Mouse (Mus musculus): ENCODE results near the gene Spg11. TPM values are rescaled to one million over a fixed set of nuclear protein-coding genes. Genes with fewer than 3 reads are reported as not detected.

Spg11 gene
- polyA plus RNA-seq, 1 experiment from 2014 or later, result 7.6 TPM

GRCm38 (mm10) chr2:122154479-122154878 lies 36.3 kb upstream of the Spg11 start:
- Histone ChIP-seq H3K27me3 (no peaks in the 10 kb centered on the region), H3K27ac (replicated peaks) (no peak overlapping the region), H3K4me2 (replicated peaks) (no peak overlapping the region), H3K4me1 (peaks cover 12% of the 10 kb centered on the region), H3K9me3 (replicated peaks) (no peaks in the 10 kb centered on the region), H3K9ac (no peak overlapping the region), H3K36me3 (no peaks in the 10 kb centered on the region), H3K4me3 (replicated peaks) (no peak overlapping the region)
- 90% methylated on average over 2 of the region's 2 CpGs for WGBS
- no peak for ATAC-seq (ENCODE audit: insufficient number of reproducible peaks, low FRiP score, low TSS enrichment, low read depth)

DNA sequence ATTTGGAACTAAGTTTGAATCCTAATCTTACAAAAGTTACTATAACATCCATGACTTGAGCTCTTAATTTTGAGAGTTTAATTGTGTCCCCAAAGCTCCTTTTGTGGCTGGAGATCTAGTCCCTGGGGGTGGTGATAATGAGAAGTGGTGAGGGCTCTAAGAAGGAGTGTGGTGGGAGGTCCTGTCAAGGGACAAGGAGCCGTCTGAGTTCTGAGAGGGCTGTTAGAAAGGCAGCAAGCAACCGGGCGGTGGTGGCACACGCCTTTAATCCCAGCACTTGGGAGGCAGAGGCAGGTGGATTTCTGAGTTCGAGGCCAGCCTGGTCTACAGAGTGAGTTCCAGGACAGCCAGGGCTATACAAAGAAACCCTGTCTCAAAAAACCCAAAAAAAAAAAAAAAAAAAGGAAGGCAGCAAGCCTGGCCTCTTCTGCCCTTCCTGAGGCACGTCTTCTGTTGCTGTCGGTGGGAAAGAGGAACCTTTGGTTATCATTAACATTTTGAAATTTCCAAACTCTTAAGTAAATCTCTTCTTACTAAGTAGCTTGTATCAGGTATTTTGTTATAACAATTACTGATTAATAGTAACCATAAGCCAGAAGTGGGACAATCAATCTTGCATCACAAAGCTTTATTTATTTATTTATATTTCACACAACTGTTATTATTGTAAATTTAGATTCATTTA lies 35.6 kb upstream of the Spg11 start:
- Histone ChIP-seq H3K36me3 (no peaks in the 10 kb centered on the region), H3K27ac (replicated peaks) (no peak overlapping the region), H3K9ac (no peak overlapping the region), H3K4me1 (peaks cover 10% of the 10 kb centered on the region), H3K4me2 (replicated peaks) (no peak overlapping the region), H3K27me3 (no peaks in the 10 kb centered on the region), H3K9me3 (replicated peaks) (no peaks in the 10 kb centered on the region), H3K4me3 (replicated peaks) (no peak overlapping the region)
- no peak for ATAC-seq (ENCODE audit: insufficient number of reproducible peaks, low FRiP score, low TSS enrichment, low read depth)
- 78% methylated on average over 7 of the region's 7 CpGs for WGBS

DNA sequence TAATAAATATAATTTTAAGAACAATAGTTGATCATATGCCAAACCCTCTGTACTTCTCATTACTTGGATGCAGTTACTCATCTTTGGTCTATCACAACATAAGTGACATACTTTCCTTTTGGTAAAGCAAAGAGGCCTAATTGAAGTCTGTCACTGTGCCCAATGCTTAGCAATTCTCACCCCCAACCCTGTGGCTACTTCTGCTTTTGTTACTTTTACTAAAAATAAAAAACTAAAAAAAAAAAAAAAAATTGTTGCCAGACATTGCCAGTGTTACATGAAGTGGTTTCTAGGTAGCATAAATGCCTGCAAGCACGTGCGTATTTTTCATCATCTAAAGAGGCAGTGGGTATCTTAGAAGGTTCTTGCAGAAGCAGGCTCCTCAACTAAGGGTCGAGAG lies 34.7 kb upstream of the Spg11 start:
- Histone ChIP-seq H3K4me2 (replicated peaks) (no peak overlapping the region), H3K9ac (no peak overlapping the region), H3K9me3 (replicated peaks) (no peaks in the 10 kb centered on the region), H3K27me3 (no peaks in the 10 kb centered on the region), H3K4me1 (peaks cover 6% of the 10 kb centered on the region; the same call in 1 of the 2 replicates), H3K4me3 (replicated peaks) (no peak overlapping the region), H3K36me3 (no peaks in the 10 kb centered on the region), H3K27ac (replicated peaks) (no peak overlapping the region)
- WGBS, result 79% methylated on average over 3 of the region's 3 CpGs
- ATAC-seq (ENCODE audit: insufficient number of reproducible peaks, low FRiP score, low TSS enrichment, low read depth), result no peak

- no peaks in the 10 kb centered on the region for H3K27me3 ChIP-seq
- H3K9ac ChIP-seq, result no peak overlapping the region
- no peak for ATAC-seq (ENCODE audit: insufficient number of reproducible peaks, low FRiP score, low TSS enrichment, low read depth)
- peaks cover 9% of the 10 kb centered on the region for H3K4me1 ChIP-seq
- H3K4me3 ChIP-seq (replicated peaks), result no peak overlapping the region
- H3K4me2 ChIP-seq (replicated peaks), result no peak overlapping the region
- 92% methylated on average over 1 of the region's 1 CpGs for WGBS
- no peaks in the 10 kb centered on the region for H3K36me3 ChIP-seq
- no peak overlapping the region for H3K27ac ChIP-seq (replicated peaks)
- H3K9me3 ChIP-seq (replicated peaks), result no peaks in the 10 kb centered on the region
Measured at GRCm38 (mm10) chr2:122151221-122151620, 33.0 kb upstream of the Spg11 start.

- H3K9ac ChIP-seq, result no peak overlapping the region
- H3K9me3 ChIP-seq (replicated peaks), result no peaks in the 10 kb centered on the region
- H3K27me3 ChIP-seq, result no peaks in the 10 kb centered on the region
- no peak overlapping the region for H3K4me3 ChIP-seq (replicated peaks)
- ATAC-seq (ENCODE audit: insufficient number of reproducible peaks, low FRiP score, low TSS enrichment, low read depth), result no peak
- H3K27ac ChIP-seq (replicated peaks), result no peak overlapping the region
- H3K36me3 ChIP-seq, result no peaks in the 10 kb centered on the region
- H3K4me2 ChIP-seq (replicated peaks), result no peak overlapping the region
- peaks cover 9% of the 10 kb centered on the region for H3K4me1 ChIP-seq
- 82% methylated on average over 3 of the region's 3 CpGs for WGBS
Measured at GRCm38 (mm10) chr2:122149716-122150115, 31.5 kb upstream of the Spg11 start.

GRCm38 (mm10) chr2:122149316-122149715 lies 31.1 kb upstream of the Spg11 start:
- no peak for ATAC-seq (ENCODE audit: insufficient number of reproducible peaks, low FRiP score, low TSS enrichment, low read depth)
- peaks cover 9% of the 10 kb centered on the region for H3K4me1 ChIP-seq
- no peak overlapping the region for H3K4me3 ChIP-seq (replicated peaks)
- 87% methylated on average over 6 of the region's 6 CpGs for WGBS
- H3K36me3 ChIP-seq, result no peaks in the 10 kb centered on the region
- H3K9ac ChIP-seq, result no peak overlapping the region
- 0 out of 2 replicates have a peak overlapping the region, but pooled peaks have one; percentile 62 for H3K4me2 ChIP-seq (replicated peaks)
- no peaks in the 10 kb centered on the region for H3K27me3 ChIP-seq
- H3K9me3 ChIP-seq (replicated peaks), result no peaks in the 10 kb centered on the region
- no peak overlapping the region for H3K27ac ChIP-seq (replicated peaks)

DNA sequence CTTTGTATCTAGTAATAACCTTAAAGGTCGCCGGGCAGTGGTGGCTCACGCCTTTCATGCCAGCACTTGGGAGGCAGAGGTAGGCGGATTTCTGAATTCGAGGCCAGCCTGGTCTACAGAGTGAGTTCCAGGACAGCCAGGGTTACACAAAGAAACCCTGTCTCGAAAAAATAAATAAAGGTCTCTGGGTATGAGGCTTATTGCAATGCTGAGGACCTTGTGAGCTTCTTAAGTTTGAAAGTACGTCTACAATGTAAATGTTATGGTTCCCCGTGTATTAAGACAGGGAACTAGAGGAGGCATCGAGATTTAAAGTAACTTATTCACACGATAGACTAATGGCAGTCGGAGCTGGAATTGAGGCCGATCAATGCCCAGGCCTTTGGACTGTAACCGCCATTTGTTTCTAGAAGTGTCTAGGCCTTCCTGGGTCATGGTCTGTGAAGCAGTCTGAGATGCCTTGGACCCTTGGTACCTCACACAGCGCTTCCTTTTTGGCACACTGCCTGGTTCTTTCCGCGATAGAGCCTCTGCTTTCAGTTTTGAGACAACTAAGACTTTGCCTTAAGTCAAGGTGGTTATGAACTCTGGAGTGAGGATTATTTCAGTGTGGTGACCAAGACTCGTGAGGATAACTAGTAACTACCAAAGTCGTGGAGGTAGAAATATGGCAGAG lies 30.2 kb upstream of the Spg11 start:
- 23% methylated on average over 18 of the region's 18 CpGs for WGBS
- Histone ChIP-seq H3K4me1 (peaks cover 9% of the 10 kb centered on the region), H3K4me3 (replicated peaks) (peak overlapping the region; percentile 70), H3K9me3 (replicated peaks) (no peaks in the 10 kb centered on the region), H3K4me2 (replicated peaks) (peak overlapping the region; percentile 62), H3K27ac (replicated peaks) (peak overlapping the region; percentile 86), H3K9ac (peak overlapping the region; percentile 59), H3K36me3 (no peaks in the 10 kb centered on the region), H3K27me3 (no peaks in the 10 kb centered on the region)
- no peak for ATAC-seq (ENCODE audit: insufficient number of reproducible peaks, low FRiP score, low TSS enrichment, low read depth)

DNA sequence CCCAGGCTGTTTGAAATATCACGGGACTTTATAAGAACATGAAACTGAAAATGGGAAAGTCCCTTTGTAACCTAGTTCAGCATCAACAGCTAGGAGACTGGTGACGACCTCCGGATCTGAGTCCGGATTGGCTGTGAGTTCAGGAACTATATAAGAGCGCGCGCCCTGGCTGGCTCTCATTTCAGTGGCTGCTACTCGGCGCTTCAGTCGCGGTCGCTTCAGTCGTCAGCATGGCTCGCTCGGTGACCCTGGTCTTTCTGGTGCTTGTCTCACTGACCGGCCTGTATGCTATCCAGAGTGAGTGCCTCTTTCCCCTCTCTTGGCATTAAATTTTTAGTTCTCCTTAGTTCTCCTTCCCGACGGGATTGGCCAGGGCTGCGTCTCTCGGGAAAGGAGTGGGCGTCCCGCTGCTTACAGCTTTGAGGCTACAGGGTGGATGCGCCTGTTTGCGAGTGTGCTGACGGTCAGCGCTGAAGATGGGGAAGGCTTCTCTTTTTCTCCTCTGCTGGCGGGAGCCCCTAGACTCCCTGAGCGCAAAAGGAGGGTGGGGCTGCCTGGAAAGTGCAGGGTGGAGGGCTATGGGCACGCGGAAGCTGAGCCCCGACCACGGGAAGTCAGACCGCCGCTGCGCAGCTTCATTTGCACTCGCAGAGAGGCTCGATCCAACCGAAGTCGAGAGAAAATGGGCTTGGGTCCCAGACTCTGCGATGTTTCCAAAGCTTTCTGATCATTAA lies 29.5 kb upstream of the Spg11 start, which contains the start of gene B2m:
Gene B2m, plus strand, starts transcription at position 179 of the 734 bp plus-strand sequence.
- Histone ChIP-seq H3K9me3 (replicated peaks) (no peaks in the 10 kb centered on the region), H3K4me2 (replicated peaks) (peak within 1 kb of the TSS; percentile 62), H3K4me3 (replicated peaks) (peak within 1 kb of the TSS; percentile 70), H3K9ac (peak within 1 kb of the TSS; percentile 59), H3K4me1 (peaks cover 9% of the 10 kb centered on the region), H3K27ac (replicated peaks) (peak within 1 kb of the TSS; percentile 86), H3K36me3 (no peaks in the 10 kb centered on the region), H3K27me3 (no peaks in the 10 kb centered on the region)
- ATAC-seq (ENCODE audit: insufficient number of reproducible peaks, low FRiP score, low TSS enrichment, low read depth), result peak; percentile 97
- under 1% methylated on average over 40 of the region's 40 CpGs for WGBS

DNA sequence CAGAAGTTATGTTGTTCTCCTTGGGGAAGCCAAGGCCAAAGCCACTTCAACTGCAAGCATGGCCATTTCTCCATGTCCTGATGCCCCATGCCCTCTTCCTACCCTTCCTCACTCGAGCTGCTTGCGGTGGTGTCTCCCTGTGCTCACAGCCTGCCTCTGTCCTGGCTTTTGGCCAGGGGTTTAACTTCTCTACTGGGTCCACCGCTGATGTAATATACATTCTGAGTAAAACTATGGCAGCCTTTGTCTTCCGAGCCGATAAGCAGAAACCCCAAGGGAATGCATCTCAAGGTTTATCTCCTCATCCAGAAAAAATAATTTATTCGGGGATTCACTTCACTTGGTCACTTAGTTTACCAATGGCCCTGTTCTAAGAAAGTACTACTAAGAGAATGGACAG lies 28.5 kb upstream of the Spg11 start:
- Histone ChIP-seq H3K4me3 (replicated peaks) (no peak overlapping the region), H3K4me2 (replicated peaks) (no peak overlapping the region)

DNA sequence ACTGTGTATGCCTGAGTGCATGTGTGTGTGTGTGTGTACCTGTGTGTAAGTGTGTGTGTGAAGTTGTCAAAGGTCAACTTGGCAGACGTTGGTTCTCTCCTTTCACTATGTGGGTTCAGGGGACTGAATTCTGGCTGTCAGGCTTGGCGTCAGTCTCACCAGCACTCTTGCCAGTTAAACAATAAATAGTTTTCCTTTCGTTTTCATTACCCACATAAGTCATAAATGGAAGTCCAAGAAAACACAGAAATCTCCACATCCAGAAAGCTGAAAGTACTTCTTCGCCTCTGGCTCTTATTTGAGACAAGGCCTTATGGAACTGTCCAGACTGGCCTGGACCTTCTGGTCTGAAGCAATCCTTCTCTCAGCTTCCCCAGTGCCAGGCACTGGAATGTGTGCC lies 27.6 kb upstream of the Spg11 start:
- 67% methylated on average over 4 of the region's 4 CpGs for WGBS
- Histone ChIP-seq H3K4me2 (replicated peaks) (no peak overlapping the region), H3K27me3 (no peaks in the 10 kb centered on the region), H3K4me3 (replicated peaks) (no peak overlapping the region), H3K9ac (no peak overlapping the region), H3K27ac (replicated peaks) (no peak overlapping the region), H3K4me1 (peaks cover 9% of the 10 kb centered on the region), H3K9me3 (replicated peaks) (no peaks in the 10 kb centered on the region), H3K36me3 (no peaks in the 10 kb centered on the region)
- no peak for ATAC-seq (ENCODE audit: insufficient number of reproducible peaks, low FRiP score, low TSS enrichment, low read depth)

More for the DNA sequence above, 28.5 kb upstream of the Spg11 start:
- WGBS, result 63% methylated on average over 6 of the region's 6 CpGs
- Histone ChIP-seq H3K4me1 (peaks cover 9% of the 10 kb centered on the region), H3K27ac (replicated peaks) (no peak overlapping the region), H3K36me3 (no peaks in the 10 kb centered on the region), H3K9me3 (replicated peaks) (no peaks in the 10 kb centered on the region), H3K9ac (no peak overlapping the region), H3K27me3 (no peaks in the 10 kb centered on the region)
- no peak for ATAC-seq (ENCODE audit: insufficient number of reproducible peaks, low FRiP score, low TSS enrichment, low read depth)

GRCm38 (mm10) chr2:122143111-122143510 lies 24.9 kb upstream of the Spg11 start:
- Histone ChIP-seq H3K4me3 (replicated peaks) (no peak overlapping the region), H3K36me3 (no peaks in the 10 kb centered on the region), H3K9ac (no peak overlapping the region), H3K27ac (replicated peaks) (no peak overlapping the region), H3K27me3 (no peaks in the 10 kb centered on the region), H3K4me2 (replicated peaks) (no peak overlapping the region), H3K9me3 (replicated peaks) (no peaks in the 10 kb centered on the region), H3K4me1 (peaks cover 3% of the 10 kb centered on the region; the same call in 1 of the 2 replicates)
- ATAC-seq (ENCODE audit: insufficient number of reproducible peaks, low FRiP score, low TSS enrichment, low read depth), result no peak
- 82% methylated on average over 3 of the region's 3 CpGs for WGBS

All from embryonic facial prominence, embryonic 15.5 days (tissue).